Mouse (Mus musculus) forebrain, embryonic 14.5 days (tissue): ENCODE results near the gene Dynlt1b. TPM values are rescaled to one million over a fixed set of nuclear protein-coding genes. Genes with fewer than 3 reads are reported as not detected.
"Not testable (repeated sequence)": the region's sequence is repeated elsewhere in the genome, so short reads cannot be mapped to it uniquely, and the experiment has no call there.

ENCODE experiments used
- ATAC-seq: fragments of 200-750 bp; cut with Nextera tagmentation; 2 replicates; pipeline ENCODE4 v1.8.0; 2017; ENCODE audit warnings: mild to moderate bottlenecking, moderate library complexity
- DNase-seq: peaks from one replicate; pipeline ENCODE4 v3.0.0-alpha.2; 2015; ENCODE audit warnings: low spot score
- H3K27ac ChIP-seq: fragments of 300-500 bp; sonication (generic); 2 replicates; pipeline ENCODE4 v1.5.1; 2014; ENCODE audit warnings: low read depth, mild to moderate bottlenecking, control low read depth, low read length, moderate library complexity
- H3K27me3 ChIP-seq: fragments of 300-500 bp; sonication (generic); replicated peaks from 2 replicates; pipeline ENCODE4 v1.6.1; 2014; ENCODE audit warnings: low read length, control low read depth, mixed read lengths; ENCODE audit not compliant: control insufficient read depth, insufficient read depth
- H3K36me3 ChIP-seq: fragments of 300-500 bp; sonication (generic); 2 replicates; pipeline ENCODE4 v1.6.1; 2014; ENCODE audit warnings: low read length, control low read depth; ENCODE audit not compliant: control insufficient read depth, insufficient read depth
- H3K4me1 ChIP-seq: fragments of 300-500 bp; sonication (generic); 2 replicates; pipeline ENCODE4 v1.6.1; 2014; ENCODE audit warnings: antibody characterized with exemption, low read length, control low read depth; ENCODE audit not compliant: control insufficient read depth, insufficient read depth
- H3K4me2 ChIP-seq: fragments of 300-500 bp; sonication (generic); 2 replicates; pipeline ENCODE4 v1.6.1; 2014; ENCODE audit warnings: mild to moderate bottlenecking, control low read depth, low read length
- H3K4me3 ChIP-seq: fragments of 300-500 bp; sonication (generic); 2 replicates; pipeline ENCODE4 v1.5.1; 2014; ENCODE audit warnings: low read depth, low read length, control low read depth
- H3K9ac ChIP-seq: fragments of 300-500 bp; sonication (generic); 2 replicates; pipeline ENCODE4 v1.6.1; 2014; ENCODE audit warnings: mild to moderate bottlenecking, low read length, control low read depth, moderate library complexity
- H3K9me3 ChIP-seq: fragments of 300-500 bp; sonication (generic); replicated peaks from 2 replicates; pipeline ENCODE4 v1.6.1; 2016; ENCODE audit warnings: low read length, control low read depth, mixed read lengths; ENCODE audit not compliant: control insufficient read depth
- WGBS: fragments of 180-500 bp; shearing (Covaris S2); extraction: QIAGEN DNeasy Blood & Tissue Kit; methylation state at CpG from one replicate; pipeline ENCODE4 v1.1.7; 2014; 5-methylcytosine and 5-hydroxymethylcytosine counted together
- polyA plus RNA-seq: library from polyadenylated mRNA; unstranded; fragments of >200 nt; fragmentation: Nextera tagmentation; extraction: Ambion mirVana; gene quantifications from 2 replicates; pipeline ENCODE4 v1.2.1, GENCODE M21; 2014

The Dynlt1b gene
- polyA plus RNA-seq, 1 experiment from 2014 or later, result 1,383 TPM

- DNase-seq, H3K27me3 ChIP-seq, H3K9me3 ChIP-seq, H3K36me3 ChIP-seq, H3K9ac ChIP-seq, H3K4me1 ChIP-seq, H3K4me2 ChIP-seq, H3K27ac ChIP-seq, H3K4me3 ChIP-seq: not testable (repeated sequence)
- ATAC-seq, result peak; percentile 59
- no CpG with 5 or more reads among the region's 4 CpGs for WGBS
Measured at GRCm38 (mm10) chr17:6392473-6393340, 37.2 kb upstream of the Dynlt1b start.

GRCm38 (mm10) chr17:6398079-6398478 is 31.8 kb upstream of the Dynlt1b start:
- not testable (repeated sequence) for H3K36me3 ChIP-seq, H3K9ac ChIP-seq, H3K4me1 ChIP-seq, ATAC-seq, H3K4me2 ChIP-seq, H3K4me3 ChIP-seq, H3K27me3 ChIP-seq, H3K27ac ChIP-seq, DNase-seq, H3K9me3 ChIP-seq
- WGBS, result 100% methylated on average over 1 of the region's 3 CpGs

- ATAC-seq, H3K4me2 ChIP-seq, H3K9me3 ChIP-seq, H3K9ac ChIP-seq, H3K27me3 ChIP-seq, H3K36me3 ChIP-seq, H3K4me3 ChIP-seq, H3K4me1 ChIP-seq: not testable (repeated sequence)
- peak; percentile 7 for DNase-seq
- WGBS, result 33% methylated on average over 7 of the region's 7 CpGs
- peak overlapping the region; percentile 21; the same call in 1 of the 2 replicates for H3K27ac ChIP-seq
Measured at GRCm38 (mm10) chr17:6398816-6399215, 31.1 kb upstream of the Dynlt1b start.

- H3K36me3 ChIP-seq, H3K9me3 ChIP-seq, H3K27me3 ChIP-seq, H3K9ac ChIP-seq, H3K4me2 ChIP-seq, H3K4me1 ChIP-seq, H3K4me3 ChIP-seq: not testable (repeated sequence)
- 15% methylated on average over 5 of the region's 13 CpGs for WGBS
- DNase-seq (peak; percentile 53), ATAC-seq (peak; percentile 94)
- H3K27ac ChIP-seq, result peak overlapping the region; percentile 86
Measured at GRCm38 (mm10) chr17:6399281-6400096, 30.4 kb upstream of the Dynlt1b start.

- H3K9me3 ChIP-seq, H3K9ac ChIP-seq, DNase-seq, H3K27me3 ChIP-seq, H3K36me3 ChIP-seq, H3K4me2 ChIP-seq, H3K4me1 ChIP-seq, H3K4me3 ChIP-seq: not testable (repeated sequence)
- H3K27ac ChIP-seq, result peak overlapping the region; percentile 86
- peak; percentile 74 for ATAC-seq
- 67% methylated on average over 4 of the region's 4 CpGs for WGBS
Measured at GRCm38 (mm10) chr17:6400097-6400489, 29.8 kb upstream of the Dynlt1b start.

- H3K4me2 ChIP-seq, H3K27ac ChIP-seq, H3K27me3 ChIP-seq, H3K4me1 ChIP-seq, ATAC-seq, H3K36me3 ChIP-seq, H3K9me3 ChIP-seq, DNase-seq, H3K9ac ChIP-seq, H3K4me3 ChIP-seq: not testable (repeated sequence)
- 59% methylated on average over 1 of the region's 1 CpGs for WGBS
Measured at GRCm38 (mm10) chr17:6404493-6404892, 25.4 kb upstream of the Dynlt1b start.

GRCm38 (mm10) chr17:6406972-6407371 is 22.9 kb upstream of the Dynlt1b start:
- 71% methylated on average over 1 of the region's 2 CpGs for WGBS
- H3K27ac ChIP-seq, H3K4me1 ChIP-seq, DNase-seq, H3K27me3 ChIP-seq, H3K9ac ChIP-seq, ATAC-seq, H3K4me2 ChIP-seq, H3K4me3 ChIP-seq, H3K36me3 ChIP-seq, H3K9me3 ChIP-seq: not testable (repeated sequence)

- not testable (repeated sequence) for H3K27ac ChIP-seq, H3K36me3 ChIP-seq, H3K9me3 ChIP-seq, H3K4me3 ChIP-seq, H3K4me1 ChIP-seq, H3K27me3 ChIP-seq, H3K4me2 ChIP-seq, H3K9ac ChIP-seq, DNase-seq, ATAC-seq
- 59% methylated on average over 6 of the region's 6 CpGs for WGBS
Measured at GRCm38 (mm10) chr17:6410713-6411213, 19.1 kb upstream of the Dynlt1b start.
